Mouse (Mus musculus): ENCODE measurements around the gene Pakap.

- TF ChIP-seq GATA1 (IDR thresholded peaks at IDR 0.05; ENCODE audit: borderline replicate concordance, low read length) (no peak), FLI1 (IDR thresholded peaks at IDR 0.05; ENCODE audit: low read length) (no peak)
Measured at GRCm38 (mm10) chr4:57722296-57722695, 154.3 kb downstream of the Pakap start.

All from megakaryocyte, embryonic 14.5 days (primary cell).